Mouse (Mus musculus): ENCODE data around the gene Vmn1r85.
"Not testable (repeated sequence)": the region's sequence is repeated elsewhere in the genome, so short reads cannot be mapped to it uniquely, and the experiment has no call there.

Gene Vmn1r85

GRCm38 (mm10) chr7:13095073-13095472, at the start of gene Vmn1r85:
Gene Vmn1r85 (minus strand): TSS chr7:13095173.
- no peak for DNase-seq

- no peak for DNase-seq
Measured at GRCm38 (mm10) chr7:13140057-13140456, 45.1 kb upstream of the Vmn1r85 start, which contains the start of gene Vmn1r87. Gene Vmn1r87 (minus strand): TSS chr7:13140157.

DNA sequence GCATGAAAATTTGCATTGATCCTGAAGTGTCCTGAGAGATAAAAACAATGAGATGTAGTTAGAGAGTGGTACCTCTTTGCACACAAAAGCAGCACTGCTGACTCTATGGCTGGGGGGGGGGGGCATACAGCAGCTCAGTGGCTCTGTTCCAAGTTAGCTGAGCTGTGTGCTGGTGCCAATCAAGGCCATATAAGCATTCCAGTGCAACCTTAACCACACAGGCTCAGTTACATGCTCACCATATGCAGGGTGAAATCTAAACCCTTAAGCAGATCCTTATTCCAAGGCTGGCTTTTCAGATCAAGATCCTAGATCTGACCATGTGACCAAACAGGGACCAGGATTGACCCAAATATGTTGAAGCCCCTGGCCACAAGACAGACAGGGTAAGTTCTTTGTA, 42.4 kb upstream of the Vmn1r85 start:
- DNase-seq = no peak

GRCm38 (mm10) chr7:13131856-13132255, 36.9 kb upstream of the Vmn1r85 start:
- DNase-seq = no peak

DNA sequence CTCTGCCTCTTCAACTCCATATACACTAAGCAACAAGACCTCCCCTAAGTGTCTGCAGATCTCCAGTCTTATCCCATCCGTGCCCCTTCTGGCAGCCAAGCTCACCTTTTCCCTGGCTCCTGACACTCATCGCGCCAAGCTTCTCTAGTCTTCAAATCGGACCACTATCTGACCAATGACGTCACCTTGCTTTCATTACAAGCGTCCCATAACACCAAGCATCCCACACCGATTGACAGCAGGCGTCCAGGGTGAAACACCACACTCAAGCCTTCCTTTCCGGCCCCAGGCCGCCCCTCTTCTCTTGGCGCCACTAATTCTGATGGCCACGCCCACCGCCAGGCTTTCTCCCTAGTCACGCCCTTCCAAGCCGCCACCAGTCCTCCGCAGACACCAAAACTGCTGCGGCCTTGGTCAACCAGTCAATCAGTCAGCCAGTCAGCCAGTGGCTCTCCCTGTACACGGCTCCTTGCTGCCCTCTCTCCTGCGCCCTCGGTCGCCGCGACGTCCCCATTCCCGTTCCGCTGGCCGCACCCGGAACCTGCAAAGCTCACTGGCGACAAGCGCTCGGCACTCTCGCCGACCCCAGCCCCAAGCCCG, 28.7 kb upstream of the Vmn1r85 start:
- DNase-seq = peak in 1 of 2 experiments; percentile 5

GRCm38 (mm10) chr7:13119817-13120216, 24.8 kb upstream of the Vmn1r85 start, which contains the start of gene Vmn1r86:
Gene Vmn1r86 (minus strand): TSS chr7:13119917.
- DNase-seq = no peak

- no peak for DNase-seq
Measured at GRCm38 (mm10) chr7:13072293-13072692, 22.7 kb downstream of the Vmn1r85 start.

DNA sequence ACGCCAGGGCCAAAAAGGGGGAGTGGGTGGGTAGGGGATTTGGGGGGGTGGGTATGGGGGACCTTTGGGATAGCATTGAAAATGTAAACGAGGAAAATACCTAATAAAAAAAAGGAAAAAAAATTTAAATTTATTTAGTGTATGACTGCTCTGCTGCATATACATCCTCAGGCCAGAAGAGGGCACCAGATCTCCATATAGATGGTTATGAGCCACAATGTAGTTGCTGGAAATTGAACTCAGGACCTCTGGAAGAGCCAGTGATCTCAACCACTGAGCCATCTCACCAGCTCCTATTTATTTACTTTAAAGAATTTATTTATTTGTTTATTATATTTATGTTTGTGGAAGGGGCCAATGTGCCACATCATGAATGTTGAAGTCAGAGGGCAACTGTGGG, 31.6 kb downstream of the Vmn1r85 start:
- not testable (repeated sequence) for DNase-seq

- DNase-seq = no peak
Measured at GRCm38 (mm10) chr7:13059536-13059935, 35.4 kb downstream of the Vmn1r85 start.

DNA sequence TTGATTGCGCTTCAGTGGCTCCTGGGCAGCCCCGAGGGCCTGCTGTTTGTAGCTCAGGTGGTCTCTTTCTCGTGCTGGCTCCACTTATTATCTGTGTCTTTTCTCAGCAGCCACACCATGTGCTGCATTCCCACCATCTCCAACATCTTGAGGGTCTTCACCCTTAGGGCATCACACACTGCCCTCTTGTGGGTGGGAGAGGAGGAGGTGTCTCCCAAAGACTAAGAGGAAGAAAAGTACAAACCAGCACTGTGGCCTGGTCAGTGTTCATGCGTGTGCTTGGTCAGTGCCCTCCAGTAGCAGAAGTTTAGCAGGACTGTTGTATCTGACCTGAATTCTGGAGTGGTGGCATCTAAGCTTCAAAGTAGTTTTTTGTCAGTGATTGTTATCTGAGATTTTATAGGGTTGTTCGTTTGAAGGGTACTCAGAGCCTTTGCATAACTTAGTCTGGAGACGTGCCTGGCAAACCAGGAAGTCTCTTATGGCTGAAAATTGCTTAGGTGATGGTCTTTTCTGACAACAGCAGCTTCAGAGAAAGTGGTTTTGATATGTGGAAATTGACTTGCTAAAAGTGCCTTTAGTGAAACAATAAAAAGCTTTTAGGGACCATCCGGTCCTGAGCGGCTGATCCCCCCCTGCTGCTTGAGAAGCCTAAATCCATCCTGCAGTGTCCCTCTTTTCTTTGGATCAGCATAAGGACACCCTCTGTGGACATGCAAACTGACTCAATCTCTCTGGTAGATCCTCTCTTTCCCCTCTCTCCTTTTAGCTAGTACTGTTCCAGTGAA, 37.9 kb downstream of the Vmn1r85 start:
- no peak for DNase-seq

- DNase-seq = peak; percentile 94 to 98
Measured at GRCm38 (mm10) chr7:13054287-13055010, 40.5 kb downstream of the Vmn1r85 start, which contains the start of gene Mzf1. Gene Mzf1 (minus strand): TSS chr7:13054764.

GRCm38 (mm10) chr7:13053961-13054286, 41.0 kb downstream of the Vmn1r85 start:
- DNase-seq = no peak

DNA sequence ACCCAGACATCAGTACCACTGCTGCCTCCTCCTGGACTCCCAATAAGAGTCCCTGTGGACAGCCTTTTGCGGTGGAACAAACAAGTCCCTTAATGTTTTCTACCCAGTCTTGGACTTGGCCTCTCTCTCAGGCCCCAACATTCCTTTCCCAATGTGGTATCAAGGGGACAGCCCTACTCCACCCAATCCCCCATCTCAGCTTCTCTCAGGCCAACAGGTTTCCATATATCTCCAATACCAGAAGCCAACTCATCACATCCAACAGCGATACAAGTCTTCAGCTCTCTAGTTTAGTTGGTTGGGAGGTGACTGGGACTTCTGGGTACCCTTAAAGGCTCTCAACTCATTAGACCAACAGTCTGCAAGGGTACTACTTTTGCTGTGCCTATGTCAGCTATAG, 41.5 kb downstream of the Vmn1r85 start:
- DNase-seq = peak in 1 of 2 experiments; percentile 18

GRCm38 (mm10) chr7:13053001-13053400, 42.0 kb downstream of the Vmn1r85 start:
- peak in 1 of 2 experiments; percentile 25 for DNase-seq

DNA sequence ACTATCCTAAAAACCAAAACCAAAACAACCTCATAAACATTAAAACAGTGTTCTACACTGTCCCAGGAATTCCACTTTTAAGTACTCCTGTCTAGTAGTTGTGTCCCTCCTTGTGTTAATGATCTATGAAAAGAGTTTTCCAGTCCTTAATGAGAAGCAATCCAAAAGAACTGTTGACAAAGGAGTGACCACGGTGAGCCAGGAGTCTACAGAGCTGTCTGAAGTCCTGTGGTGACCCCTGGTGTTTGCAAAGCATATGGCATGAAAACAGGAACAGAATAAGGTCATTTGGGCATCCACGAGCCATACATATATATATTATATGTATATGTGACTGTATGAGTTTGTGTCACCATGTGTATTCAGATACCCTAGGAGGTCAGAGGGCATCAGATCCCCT, 48.9 kb downstream of the Vmn1r85 start:
- peak; percentile 68 to 69 for DNase-seq

DNA sequence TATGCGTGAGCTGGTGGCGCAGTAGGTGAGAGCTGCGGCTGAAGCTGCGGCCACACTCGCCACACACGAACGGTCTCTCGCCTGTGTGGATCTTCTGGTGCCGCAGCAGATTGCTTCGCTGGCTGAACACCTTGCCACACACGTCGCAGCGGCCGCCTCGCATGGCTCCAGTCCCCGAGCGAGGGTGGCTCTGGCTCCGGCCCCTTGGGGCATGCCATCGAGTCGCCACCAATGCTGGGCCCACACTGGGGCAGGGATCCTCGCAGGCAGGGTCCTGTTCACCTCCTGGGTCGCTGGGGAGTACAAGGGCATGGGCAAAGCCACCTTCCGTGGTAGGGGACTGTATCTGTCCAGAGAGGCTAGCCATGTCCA, 50.7 kb downstream of the Vmn1r85 start:
- no peak for DNase-seq

- DNase-seq = peak; percentile 75 to 84
Measured at GRCm38 (mm10) chr7:13043445-13044253, 51.3 kb downstream of the Vmn1r85 start.

DNA sequence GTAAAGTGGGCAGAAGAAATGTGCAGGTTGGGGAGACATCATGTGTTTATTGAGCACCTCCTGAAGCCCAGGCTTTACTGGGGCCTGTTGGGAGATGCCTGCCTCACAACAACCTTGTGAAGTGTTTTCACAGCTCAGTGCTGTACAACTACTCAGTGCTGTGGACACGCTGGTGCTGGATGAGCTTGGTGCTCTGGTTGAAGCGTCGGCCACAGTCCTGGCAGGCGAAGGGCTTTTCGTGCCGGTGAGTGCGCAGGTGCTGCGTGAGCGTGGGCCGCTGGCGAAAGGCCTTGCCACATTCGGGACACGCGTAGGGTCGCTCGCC, 51.9 kb downstream of the Vmn1r85 start:
- DNase-seq = no peak

GRCm38 (mm10) chr7:13042511-13042910, 52.5 kb downstream of the Vmn1r85 start:
- no peak for DNase-seq

- no peak for DNase-seq
Measured at GRCm38 (mm10) chr7:13041256-13041655, 53.7 kb downstream of the Vmn1r85 start.

- DNase-seq = no peak
Measured at GRCm38 (mm10) chr7:13039181-13039580, 55.8 kb downstream of the Vmn1r85 start.

DNA sequence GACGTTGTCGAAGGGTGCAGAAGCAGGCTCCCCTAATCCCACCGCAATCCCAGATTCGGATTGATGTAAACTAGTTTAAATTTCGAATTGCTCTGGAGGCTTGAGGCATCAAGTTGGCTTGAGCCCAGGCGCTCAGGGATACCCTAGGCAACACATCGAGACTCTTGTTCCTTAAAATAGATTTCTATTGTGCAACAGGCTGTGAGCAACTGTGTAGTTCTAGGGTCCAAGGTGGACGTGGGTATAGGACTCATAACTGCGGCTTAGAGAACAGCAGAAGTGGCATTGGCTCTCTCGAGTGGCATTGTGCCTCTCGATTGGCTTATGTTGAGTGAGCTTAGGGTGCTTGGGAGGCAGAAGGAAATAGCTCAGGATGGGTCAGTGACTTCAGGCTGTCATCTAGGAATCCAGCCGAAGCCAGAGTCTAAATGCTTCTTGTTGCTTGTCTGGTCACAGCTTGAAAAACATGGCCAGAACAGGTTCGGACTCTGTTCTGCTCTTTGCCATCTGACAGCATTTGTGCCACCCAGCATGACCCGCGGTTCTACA, 56.3 kb downstream of the Vmn1r85 start:
- no peak for DNase-seq
